Mouse (Mus musculus) forelimb bud, embryonic 11.5 days (tissue): ENCODE measurements at regions not wholly inside any gene's neighbourhood (a gene's known extent, or its start where the extent isn't known, plus 50 kb on each side); places are given as distances from the start of the nearest gene placed in this dataset.
"Not testable (repeated sequence)": the region's sequence is repeated elsewhere in the genome, so short reads cannot be mapped to it uniquely, and the experiment has no call there.

Source experiments
- DNase-seq: peaks from one replicate; pipeline ENCODE4 v3.0.0-alpha.2; 2012; ENCODE audit warnings: low read depth, low spot score

DNA sequence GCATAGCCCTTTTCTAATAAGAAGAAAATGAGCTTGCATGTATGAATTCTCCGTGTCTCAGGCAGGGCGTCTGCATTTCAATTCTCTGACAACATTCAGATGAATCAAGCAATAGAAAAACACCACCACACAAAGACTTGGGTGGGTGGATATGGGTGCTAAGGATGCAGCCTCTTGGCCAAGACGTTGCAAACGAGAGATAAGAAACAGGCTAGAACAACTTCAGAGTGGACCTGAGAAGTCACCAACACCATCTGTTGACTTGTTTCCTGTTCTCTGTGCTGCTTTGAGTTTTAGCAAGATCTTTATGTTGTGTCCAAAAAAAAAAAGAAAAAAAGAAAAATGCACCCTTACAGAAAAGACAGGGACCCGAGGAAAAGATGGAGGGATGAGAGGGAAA is 277.0 kb downstream of the Gxylt1 start:
- no peak for DNase-seq

DNA sequence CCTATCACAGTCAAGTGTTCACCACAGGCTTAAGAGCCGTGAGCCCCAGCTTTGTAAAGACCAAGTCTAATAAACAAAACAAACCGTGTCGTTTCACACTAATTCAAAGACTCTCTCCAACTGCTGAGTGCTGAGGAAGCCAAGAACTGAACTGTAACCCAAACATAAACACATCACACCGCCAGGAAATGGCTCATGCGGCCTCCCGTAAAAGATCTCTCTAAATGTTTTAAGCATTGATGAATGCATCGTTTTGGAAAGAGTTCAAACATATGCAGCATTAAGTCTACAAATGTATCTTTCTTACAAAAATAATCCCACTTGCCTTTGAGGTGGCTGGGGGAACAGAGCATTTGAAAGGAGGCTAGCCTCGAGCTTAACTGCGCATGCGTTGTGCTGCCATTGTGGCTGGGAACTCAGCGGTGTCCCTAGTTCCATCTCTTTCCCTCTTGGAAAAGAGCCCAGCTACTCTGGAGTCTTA is 280.7 kb downstream of the Gxylt1 start:
- DNase-seq, result no peak

DNA sequence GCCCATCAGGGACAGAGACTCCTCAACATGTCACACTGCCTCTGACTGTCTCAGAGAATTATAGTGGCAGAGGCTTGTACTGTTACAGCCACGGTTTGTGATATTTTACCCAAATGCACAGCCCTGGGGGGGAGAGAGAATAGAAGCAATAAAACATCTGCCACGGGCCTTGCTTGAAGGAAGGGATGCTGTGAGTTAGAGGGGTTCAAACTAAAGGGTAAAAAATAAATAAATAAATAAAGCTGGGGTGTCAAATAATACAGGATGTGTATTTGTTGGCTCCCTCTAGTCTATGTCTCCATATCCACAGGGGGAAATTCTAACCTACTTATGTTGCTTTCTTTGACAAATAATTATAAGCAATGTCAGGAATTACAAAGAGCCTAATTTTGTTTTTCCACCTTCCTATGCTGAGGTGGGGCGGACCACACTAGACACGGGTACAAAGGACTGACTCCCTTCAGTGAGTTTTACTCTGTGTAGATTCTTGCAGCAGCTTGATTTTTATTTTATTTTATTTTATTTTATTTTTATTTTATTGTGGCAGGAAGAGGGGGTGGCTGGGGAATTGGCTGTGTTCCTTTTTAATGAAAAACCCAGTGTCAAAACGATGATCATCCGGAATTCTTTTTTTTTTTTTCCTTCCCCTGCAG is 281.3 kb downstream of the Gxylt1 start:
- DNase-seq, result no peak

DNA sequence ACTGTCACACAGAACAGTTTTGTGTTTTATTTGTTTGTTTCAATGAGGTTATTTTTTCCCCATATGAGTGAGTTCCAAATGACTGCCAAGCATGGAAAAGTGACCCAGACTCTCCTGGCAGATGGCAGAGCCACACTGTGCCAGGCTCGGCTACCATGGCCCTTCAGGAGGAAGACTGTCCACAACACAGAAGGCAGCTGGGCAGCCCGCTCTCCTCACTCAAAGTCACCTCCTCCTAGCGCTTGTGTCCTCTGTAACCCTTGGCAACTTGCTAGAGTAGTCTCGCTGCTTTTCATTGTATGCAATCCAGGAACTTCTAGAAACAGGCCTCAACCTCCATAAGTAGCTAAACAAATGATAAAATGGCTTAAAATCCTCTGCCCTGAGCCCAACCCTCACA is 299.2 kb downstream of the Gxylt1 start:
- no peak for DNase-seq

DNA sequence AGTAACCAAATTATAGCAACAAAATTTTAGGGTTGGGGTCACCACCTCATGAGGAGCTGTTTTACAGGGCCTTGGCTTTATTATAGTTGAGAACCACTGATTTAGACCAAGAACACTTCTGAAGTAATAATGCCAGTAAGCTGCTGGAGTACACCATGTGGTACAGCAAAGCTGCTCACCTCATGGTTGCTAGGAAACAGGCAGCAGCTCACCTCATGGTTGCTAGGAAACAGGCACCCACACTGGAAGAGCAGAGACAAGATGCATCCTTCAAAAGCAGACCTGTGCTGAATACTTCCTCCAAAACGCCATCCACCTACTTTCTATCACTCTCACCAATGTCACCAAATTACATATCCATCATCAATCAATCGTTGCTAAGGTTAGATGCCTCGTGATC is 300.0 kb downstream of the Gxylt1 start:
- no peak for DNase-seq

DNA sequence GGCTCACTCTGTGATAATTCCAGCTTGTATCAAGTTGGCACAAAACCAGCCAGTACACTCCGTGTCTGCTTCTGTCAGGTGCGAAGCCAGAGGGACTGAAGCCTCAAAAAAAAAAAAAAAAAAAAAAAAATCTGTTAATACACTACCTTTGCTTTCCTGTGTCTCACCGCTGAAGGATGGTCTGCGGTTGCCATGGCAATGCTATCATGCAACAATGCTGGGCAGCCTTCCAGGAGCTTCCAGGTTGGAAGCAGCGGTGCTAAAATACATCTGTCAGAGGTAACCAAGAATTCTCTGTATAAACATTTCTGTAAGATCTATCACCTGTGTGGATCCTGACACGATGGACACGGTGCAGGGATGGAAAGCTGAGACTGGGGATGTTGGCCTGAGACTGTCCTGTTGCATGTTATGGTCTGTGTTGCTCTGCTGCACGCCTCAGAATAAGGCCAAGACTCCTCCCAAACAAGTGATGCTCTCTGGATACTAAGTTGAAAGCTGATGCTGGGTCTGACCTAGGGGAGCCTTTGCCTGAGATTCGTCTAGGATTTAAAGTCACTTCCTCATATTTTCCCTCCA is 301.2 kb downstream of the Gxylt1 start:
- DNase-seq, result no peak

DNA sequence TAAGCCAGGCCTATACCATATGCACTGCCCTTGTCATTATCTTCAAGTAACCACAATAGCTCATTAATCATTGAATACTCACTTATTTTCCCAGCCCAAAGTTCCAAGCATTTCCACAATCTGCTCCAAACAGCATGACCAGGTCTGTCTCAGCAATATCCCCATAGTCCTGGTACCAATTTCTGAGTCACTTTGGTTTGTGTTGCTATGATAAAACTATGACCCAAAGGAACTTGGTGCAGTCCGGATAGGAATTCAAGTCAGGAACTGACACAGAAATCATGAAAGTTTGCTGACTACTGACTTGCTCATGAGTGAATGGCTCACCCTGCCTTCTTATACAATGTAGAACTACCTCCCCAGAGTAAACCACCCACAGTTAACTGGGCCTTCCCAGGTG is 309.4 kb downstream of the Gxylt1 start:
- DNase-seq, result no peak

DNA sequence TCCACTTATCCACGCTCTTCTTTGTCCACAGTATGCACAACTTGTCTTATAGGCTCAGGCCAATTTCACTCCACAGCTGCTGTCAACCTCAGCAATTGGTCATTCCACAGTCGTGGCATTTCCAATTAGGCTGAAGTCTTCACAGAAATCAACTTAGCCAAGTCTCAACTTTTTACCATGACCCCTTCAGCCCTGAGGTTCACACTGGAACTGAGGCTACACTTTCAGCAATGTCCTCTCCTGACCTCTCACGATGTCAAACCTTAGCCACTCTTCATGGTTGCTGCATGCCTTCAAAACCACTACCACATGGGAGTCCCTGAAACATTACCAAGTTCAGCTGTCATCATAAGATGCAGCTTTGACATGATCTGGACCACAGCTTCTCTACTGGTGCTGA is 310.1 kb downstream of the Gxylt1 start:
- no peak for DNase-seq

DNA sequence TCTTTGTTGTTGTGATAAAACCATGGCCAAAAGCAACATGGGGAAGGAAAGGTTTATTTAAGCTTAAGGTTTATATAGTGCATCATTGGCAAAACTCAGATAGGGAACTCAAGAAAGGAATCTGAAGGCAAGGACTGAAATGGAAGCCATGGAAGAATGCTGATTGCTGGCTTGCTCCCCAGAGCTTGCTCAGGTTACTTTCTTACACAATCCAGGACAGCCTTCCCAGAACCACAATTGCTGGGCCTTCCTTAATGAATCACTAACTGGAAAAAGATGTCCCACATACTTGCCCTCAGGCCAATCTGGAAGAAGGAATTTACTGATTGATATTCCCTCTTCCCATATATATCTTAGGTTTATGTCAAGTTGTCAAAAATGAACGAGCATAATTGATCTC is 310.8 kb downstream of the Gxylt1 start:
- no peak for DNase-seq

DNA sequence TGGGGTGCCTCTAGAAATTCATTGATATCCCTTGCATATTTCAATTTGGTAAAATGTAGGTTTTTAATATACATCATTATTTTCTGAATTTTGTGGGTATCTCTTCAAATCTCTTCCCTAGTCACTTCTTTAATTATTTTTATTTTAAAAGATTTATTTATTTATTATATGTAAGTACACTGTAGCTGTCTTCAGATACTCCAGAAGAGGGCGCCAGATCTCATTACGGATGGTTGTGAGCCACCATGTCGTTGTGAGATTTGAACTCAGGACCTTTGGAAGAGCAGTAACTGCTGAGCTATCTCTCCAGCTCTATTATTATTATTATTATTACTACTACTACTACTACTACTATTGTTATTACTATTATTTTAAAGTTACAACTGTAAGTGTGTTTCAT is 324.1 kb downstream of the Gxylt1 start:
- DNase-seq, result not testable (repeated sequence)

DNA sequence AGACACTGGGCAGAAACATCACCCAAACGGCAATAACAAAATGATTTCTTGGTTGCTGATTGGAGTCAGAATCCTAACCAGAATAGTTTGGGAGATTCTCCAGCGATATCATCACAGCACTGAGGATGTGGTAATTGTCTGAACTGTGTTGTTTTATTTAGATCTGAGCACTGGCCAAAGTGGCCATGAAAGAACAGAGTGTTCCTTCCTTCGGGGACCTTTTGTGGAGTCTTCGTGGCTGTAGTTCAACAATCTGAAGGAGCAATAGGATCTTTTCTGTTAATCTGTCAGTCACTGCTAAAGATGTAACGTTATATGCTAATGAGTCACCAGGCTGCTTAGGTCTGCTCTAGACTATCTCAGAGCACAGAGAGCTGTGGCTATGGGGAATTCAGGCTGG is 328.8 kb downstream of the Gxylt1 start:
- no peak for DNase-seq

DNA sequence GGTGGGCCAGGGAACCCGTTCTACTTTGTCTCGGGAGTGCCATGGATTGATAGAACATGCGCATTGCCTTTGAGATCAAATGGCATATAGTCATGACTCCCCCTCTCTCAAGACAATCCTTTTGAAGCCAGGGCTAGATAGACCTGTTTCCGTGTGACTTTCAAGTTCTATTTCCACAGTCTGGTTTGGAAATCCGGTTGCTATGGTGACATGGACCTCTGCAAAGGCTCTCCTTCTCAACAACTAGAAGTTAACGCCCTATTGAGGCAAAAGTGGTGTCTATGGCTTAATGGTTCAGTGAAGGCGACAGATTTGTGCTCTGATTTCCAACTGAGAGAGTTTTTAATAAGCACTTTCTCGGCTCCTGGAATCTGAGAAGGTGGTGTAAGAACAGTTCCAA is 371.2 kb downstream of the Gxylt1 start:
- DNase-seq, result no peak

DNA sequence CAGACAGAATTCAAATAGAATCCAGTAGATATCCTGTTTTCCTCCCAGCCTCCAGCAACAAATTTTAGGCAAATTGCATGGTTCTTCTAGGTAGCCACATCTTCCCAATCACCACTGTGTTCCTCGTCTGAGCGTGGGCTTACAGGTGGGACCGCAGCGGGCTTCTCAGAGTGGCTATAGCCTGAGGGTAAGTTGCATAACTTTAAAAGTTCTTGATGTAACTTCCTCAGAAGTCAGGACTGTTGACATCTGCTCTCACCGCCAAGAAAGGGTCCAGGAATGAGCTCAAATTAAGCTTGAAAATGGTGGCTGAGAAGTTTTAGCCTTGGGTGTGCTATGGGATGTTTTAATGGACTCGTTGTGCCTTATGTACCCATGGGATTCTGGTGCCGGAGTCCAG is 377.7 kb downstream of the Gxylt1 start:
- DNase-seq, result no peak

DNA sequence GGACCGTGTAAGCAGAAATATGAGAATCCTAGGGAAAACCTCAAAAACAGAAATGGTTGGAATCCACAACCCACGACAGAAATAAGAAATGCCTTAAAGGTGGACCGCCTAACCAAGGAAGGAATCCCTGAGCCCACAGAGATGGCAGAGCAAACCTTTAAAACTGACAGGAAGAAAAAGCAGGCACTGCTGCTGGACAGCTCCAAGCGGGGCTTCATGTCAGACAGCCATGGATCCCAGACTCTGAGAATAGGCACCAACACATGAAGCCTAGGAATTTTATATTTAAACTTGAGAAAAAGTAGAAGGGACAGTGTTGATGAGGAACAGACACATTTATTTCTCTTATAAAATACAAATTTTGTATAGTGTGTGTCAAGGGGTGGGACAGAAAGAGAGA is 379.1 kb downstream of the Gxylt1 start:
- no peak for DNase-seq

DNA sequence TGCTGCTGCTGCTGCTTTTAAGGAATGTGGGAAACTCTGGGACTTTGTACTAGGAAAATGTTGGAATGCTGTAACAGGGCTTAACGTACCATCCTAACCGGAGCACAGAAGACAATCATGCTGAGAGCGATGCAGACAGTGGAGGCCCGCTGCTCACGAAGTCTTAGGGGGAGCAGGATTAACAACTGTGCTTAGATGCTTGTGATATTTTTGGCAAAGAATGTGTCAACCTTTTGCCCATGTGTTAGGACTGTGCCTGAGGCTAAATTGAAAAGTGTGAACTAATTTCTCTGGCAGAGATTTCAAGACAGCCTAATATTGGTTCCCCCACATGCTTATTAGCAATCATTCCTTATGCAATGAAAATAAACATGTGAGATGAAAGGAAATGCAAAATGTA is 398.5 kb downstream of the Gxylt1 start:
- no peak for DNase-seq

DNA sequence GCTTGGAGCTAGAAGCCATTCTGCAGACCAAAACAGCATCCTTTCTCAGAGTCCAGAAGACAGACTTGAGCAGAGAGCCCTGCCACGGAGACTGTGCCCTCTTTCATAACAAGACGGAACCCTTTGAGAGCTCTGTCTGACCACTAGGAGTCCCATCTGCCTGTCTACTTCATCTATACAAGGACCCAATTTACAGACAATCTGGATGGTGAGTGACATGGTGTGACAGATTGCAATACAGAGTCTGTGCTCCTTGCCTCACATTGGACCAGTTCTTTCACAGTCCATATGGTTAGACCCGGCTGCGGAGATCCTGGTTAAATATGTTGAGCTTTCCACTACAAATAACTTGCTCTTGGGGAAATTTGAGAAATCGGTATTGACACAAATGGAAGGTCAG is 410.9 kb downstream of the Gxylt1 start:
- no peak for DNase-seq

DNA sequence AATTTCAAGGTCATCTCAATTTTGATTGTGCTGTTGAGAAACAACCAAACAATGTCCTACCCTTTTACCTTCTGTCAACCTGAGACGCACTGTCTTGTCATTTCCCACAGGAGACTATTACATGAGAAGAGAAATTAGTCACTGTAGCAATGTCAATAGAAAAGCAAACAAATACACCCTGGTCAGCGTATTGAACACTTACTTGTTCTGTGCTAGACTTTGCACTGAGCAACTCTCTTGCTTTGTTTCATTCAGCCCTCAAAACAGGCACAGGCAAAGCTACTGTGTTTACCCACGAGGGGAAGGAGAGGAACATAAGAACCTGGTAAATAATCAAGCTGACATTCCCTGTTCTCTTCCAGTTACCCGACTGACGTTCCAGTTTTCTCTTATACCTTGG is 424.1 kb downstream of the Gxylt1 start:
- no peak for DNase-seq

DNA sequence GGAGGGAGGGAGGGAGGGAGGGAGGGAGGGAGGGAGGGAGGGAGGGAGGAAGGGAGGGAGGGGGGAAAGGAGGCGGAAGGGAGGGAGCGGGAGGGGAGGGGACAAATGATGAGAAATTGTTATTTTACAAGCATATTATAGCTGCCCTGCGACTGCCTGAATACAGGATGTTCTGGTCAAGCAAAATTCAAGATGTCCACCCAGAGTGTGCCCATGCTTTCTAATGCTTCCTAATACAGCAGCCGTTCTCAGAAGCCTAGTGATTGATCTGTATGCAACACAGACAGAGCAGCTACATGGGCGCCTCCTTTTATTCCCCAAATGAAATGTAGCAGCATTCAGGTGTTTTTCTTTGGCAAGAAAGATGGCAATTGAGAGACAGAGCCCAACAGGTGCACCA is 434.9 kb downstream of the Gxylt1 start:
- no peak for DNase-seq

DNA sequence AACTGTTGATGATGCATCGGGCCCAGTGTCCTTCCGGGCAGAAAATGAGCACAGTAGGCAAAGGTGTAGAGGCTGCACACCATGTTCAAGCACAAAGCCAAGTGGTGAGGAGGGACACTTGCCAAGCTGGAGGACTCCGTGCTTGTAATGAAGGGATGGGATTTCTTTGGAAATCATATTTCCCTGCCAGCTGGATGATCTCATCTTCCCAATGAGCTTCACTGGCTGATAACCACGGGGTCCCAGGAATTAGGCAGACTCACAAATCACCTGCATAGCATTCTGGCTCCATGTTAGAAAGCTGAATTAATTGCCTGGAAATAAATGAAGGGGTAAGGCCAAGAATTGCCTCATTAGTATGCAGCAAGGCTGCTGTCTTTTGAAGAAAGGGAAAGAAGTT is 435.4 kb downstream of the Gxylt1 start:
- no peak for DNase-seq

DNA sequence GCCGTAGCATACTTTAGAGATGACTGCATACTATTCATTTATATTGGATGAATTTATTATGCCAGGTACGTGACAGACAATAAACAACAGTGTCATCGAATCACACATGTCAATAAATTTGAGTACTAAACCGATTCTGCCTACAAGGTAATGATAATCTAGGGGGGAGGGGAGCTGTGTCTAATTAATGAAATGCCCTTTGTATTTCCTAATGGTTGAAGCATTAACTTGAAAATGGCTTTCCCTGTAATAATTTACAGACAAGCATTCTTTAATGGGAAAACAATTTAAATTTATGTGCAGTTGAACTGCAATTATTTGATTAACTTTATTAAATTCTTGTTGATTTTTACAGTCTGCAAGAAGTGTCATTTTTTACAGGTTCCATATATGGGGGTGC is 429.5 kb downstream of the Pdzrn4 start:
- no peak for DNase-seq
